Mouse (Mus musculus) 3134 (cell line): ENCODE results near the gene Unc45a.
"Not testable (repeated sequence)": the region's sequence is repeated elsewhere in the genome, so short reads cannot be mapped to it uniquely, and the experiment has no call there.

Source experiments
- DNase-seq: peaks from one replicate; pipeline ENCODE4 v3.0.0-alpha.2; 2011; ENCODE audit warnings: low spot score; ENCODE audit not compliant: insufficient read length; ENCODE audit errors: extremely low read depth

Unc45a gene

GRCm38 (mm10) chr7:80331433-80331832, 9.4 kb downstream of the Unc45a start:
- DNase-seq, result no peak

- DNase-seq, result no peak
These were observed 10.5 kb downstream of the Unc45a start for GRCm38 (mm10) chr7:80330278-80330677.

- DNase-seq, result no peak
These were observed 14.7 kb downstream of the Unc45a start for GRCm38 (mm10) chr7:80326076-80326475.

GRCm38 (mm10) chr7:80325292-80325868, 15.4 kb downstream of the Unc45a start:
- no peak for DNase-seq

GRCm38 (mm10) chr7:80324816-80325119, 16.0 kb downstream of the Unc45a start:
- DNase-seq, result not testable (repeated sequence)

- DNase-seq, result peak; percentile 97
These were observed 16.6 kb downstream of the Unc45a start, which contains the start of gene Rccd1 for GRCm38 (mm10) chr7:80324043-80324815. Gene Rccd1 (minus strand): TSS chr7:80324454.

GRCm38 (mm10) chr7:80323336-80323735, 17.5 kb downstream of the Unc45a start:
- DNase-seq, result no peak

GRCm38 (mm10) chr7:80319846-80320496, 20.8 kb downstream of the Unc45a start:
- no peak for DNase-seq

GRCm38 (mm10) chr7:80318670-80319069, 22.1 kb downstream of the Unc45a start:
- no peak for DNase-seq

GRCm38 (mm10) chr7:80317439-80318115, 23.2 kb downstream of the Unc45a start:
- no peak for DNase-seq

GRCm38 (mm10) chr7:80315733-80316132, 25.1 kb downstream of the Unc45a start:
- DNase-seq, result no peak

- no peak for DNase-seq
These were observed 30.0 kb downstream of the Unc45a start for GRCm38 (mm10) chr7:80310771-80311170.

GRCm38 (mm10) chr7:80307766-80308165, 33.0 kb downstream of the Unc45a start:
- no peak for DNase-seq

- no peak for DNase-seq
These were observed 39.3 kb downstream of the Unc45a start for GRCm38 (mm10) chr7:80301522-80301921.

GRCm38 (mm10) chr7:80299568-80299967, 41.2 kb downstream of the Unc45a start:
- peak; percentile 56 for DNase-seq

GRCm38 (mm10) chr7:80298754-80299153, 42.1 kb downstream of the Unc45a start:
- peak; percentile 70 for DNase-seq

- peak; percentile 44 for DNase-seq
These were observed 43.8 kb downstream of the Unc45a start for GRCm38 (mm10) chr7:80297041-80297440.

GRCm38 (mm10) chr7:80296462-80296861, 44.3 kb downstream of the Unc45a start:
- no peak for DNase-seq

GRCm38 (mm10) chr7:80294764-80295648, 45.8 kb downstream of the Unc45a start:
- no peak for DNase-seq

GRCm38 (mm10) chr7:80294062-80294763, 46.6 kb downstream of the Unc45a start, which contains the start of gene Prc1:
Gene Prc1 (plus strand): TSS chr7:80294450.
- DNase-seq, result peak; percentile 99
